Mouse (Mus musculus) G1E (cell line): Measurements from ENCODE around the gene Slamf8. TPM values are rescaled to one million over a fixed set of nuclear protein-coding genes. Genes with fewer than 3 reads are reported as not detected.

Source experiments
- ATAC-seq: 2 replicates; pipeline ENCODE4 v1.8.0; 2016; ENCODE audit warnings: mild to moderate bottlenecking; ENCODE audit not compliant: insufficient number of reproducible peaks, poor library complexity, low FRiP score, severe bottlenecking; ENCODE audit errors: extremely low read depth
- DNase-seq: peaks from one replicate; pipeline ENCODE4 v3.0.0; 2012; ENCODE audit warnings: low spot score
- H3K27me3 ChIP-seq: 2 replicates; pipeline ENCODE4 v1.6.1; 2012; ENCODE audit warnings: mild to moderate bottlenecking, low read length, inconsistent platforms; ENCODE audit not compliant: insufficient read depth
- H3K36me3 ChIP-seq: replicated peaks from 2 replicates; pipeline ENCODE3; 2012; ENCODE audit warnings: mild to moderate bottlenecking, inconsistent platforms
- H3K4me1 ChIP-seq: 2 replicates; pipeline ENCODE4 v1.6.1; 2012; ENCODE audit warnings: low read depth, low read length, inconsistent platforms, mixed read lengths; ENCODE audit not compliant: insufficient read depth
- H3K4me3 ChIP-seq: 2 replicates; pipeline ENCODE4 v1.5.1; 2012; ENCODE audit warnings: low read depth, mild to moderate bottlenecking, inconsistent platforms, low read length, moderate library complexity, mixed read lengths
- H3K9me3 ChIP-seq: replicated peaks from 2 replicates; pipeline ENCODE4 v1.6.1; 2012; ENCODE audit warnings: inconsistent platforms
- CTCF ChIP-seq: IDR thresholded peaks from 2 replicates; pipeline ENCODE4 v1.5.1; 2012; ENCODE audit warnings: low read depth, low read length, inconsistent platforms, mixed read lengths
- GATA1 ChIP-seq: IDR thresholded peaks from 2 replicates; pipeline ENCODE4 v1.6.1; 2012; ENCODE audit warnings: borderline replicate concordance, low read length, inconsistent platforms, mixed read lengths
- GATA2 ChIP-seq: IDR thresholded peaks from 2 replicates; pipeline ENCODE4 v1.6.1; 2012; ENCODE audit warnings: low read depth, low read length, inconsistent platforms, borderline replicate concordance
- POLR2AphosphoS5 ChIP-seq: IDR thresholded peaks from 2 replicates; pipeline ENCODE4 v1.6.1; 2012; ENCODE audit warnings: low read depth, low read length, inconsistent platforms; ENCODE audit not compliant: insufficient replicate concordance
- TAL1 ChIP-seq: conservative IDR thresholded peaks from 2 replicates; pipeline ENCODE4 v1.6.1; 2012; ENCODE audit warnings: low read depth, low read length, inconsistent platforms, mixed read lengths
- polyA plus RNA-seq: library from polyadenylated mRNA; stranded (reverse); fragments of >175 nt; gene quantifications from 2 replicates; pipeline ENCODE4 v1.2.3, GENCODE M21; 2012
- total RNA-seq, 2 experiments: library from RNA; stranded (forward) in 1 of 2; stranded (reverse) in 1 of 2; fragments of 200-1000 nt in 1 of 2; fragments of >200 nt in 1 of 2; fragmentation: Nextera tagmentation in 1 of 2; gene quantifications; 2 replicates each; pipeline ENCODE4 v1.2.3; 2014 to 2017

The Slamf8 gene
- total and polyA plus RNA-seq, 3 experiments = 0.16 TPM; not detected in 2

DNA sequence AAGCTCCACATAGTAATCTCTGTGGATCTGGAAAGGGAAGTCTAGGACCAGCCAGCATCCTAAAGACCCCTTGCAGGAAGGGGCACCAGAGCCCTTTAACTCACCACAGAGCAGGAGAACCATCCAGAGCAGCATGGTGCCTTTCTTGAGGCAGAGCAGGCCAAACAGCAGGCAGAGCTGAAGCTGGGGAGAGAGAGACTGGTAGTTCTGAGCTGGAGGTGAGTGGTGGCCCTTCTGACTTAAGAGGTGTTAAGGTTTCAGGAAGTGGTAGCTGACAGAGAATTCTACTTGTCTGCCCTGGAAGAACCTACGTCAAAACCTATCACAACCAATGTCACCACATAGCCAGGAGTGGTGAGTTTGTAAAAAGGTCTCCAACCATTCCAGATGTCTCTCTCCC lies 12.0 kb upstream of the Slamf8 start, which contains the start of gene Fcrl6:
Gene Fcrl6 (minus strand): TSS at position 226 of the 400 bp plus-strand sequence.
- Histone ChIP-seq H3K4me1 (no peaks in the 10 kb centered on the region), H3K9me3 (0 out of 2 replicates have a peak, but pooled peaks cover 2% of the 10 kb centered on the region), H3K4me3 (no peak within 1 kb of the TSS), H3K36me3 (no peaks in the 10 kb centered on the region), H3K27me3 (no peaks in the 10 kb centered on the region)
- DNase-seq = no peak
- ATAC-seq = no peak
- TF ChIP-seq CTCF (no peak), GATA2 (no peak), TAL1 (no peak), GATA1 (no peak)

- Histone ChIP-seq H3K27me3 (no peaks in the 10 kb centered on the region), H3K36me3 (no peaks in the 10 kb centered on the region), H3K9me3 (peaks cover 12% of the 10 kb centered on the region), H3K4me3 (no peak overlapping the region), H3K4me1 (no peaks in the 10 kb centered on the region)
- ATAC-seq = no peak; the same call in 1 of the 2 replicates
- no peak for DNase-seq
- TF ChIP-seq POLR2AphosphoS5 (no peak), GATA1 (no peak), GATA2 (no peak)
Observed at GRCm38 (mm10) chr1:172594495-172594894, 4.1 kb upstream of the Slamf8 start.

DNA sequence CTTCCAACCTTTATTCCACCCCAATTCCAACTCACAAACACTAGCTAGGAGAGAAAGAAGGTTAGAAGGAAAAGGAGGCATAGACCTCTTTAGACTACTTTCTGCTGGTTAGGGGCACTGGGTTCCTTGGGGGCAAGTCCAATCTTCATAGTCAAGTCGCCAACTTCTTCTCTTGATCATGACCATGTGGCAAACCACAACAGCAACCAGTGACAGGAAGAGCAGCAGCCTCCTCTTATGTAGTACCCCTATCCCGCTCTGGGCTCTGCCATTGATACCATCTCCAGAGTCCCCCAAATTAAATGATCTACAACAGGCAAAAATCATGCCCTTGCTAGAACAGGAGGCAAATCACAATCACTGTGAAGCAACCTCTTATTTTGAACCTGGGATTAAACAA lies 3.6 kb upstream of the Slamf8 start:
- no peak for DNase-seq
- no peaks in the 10 kb centered on the region for H3K36me3 ChIP-seq
- H3K4me3 ChIP-seq = no peak overlapping the region
- no peaks in the 10 kb centered on the region for H3K27me3 ChIP-seq
- H3K9me3 ChIP-seq = peaks cover 12% of the 10 kb centered on the region
- H3K4me1 ChIP-seq = no peaks in the 10 kb centered on the region
- no peak for TF ChIP-seq POLR2AphosphoS5
- ATAC-seq = no peak

DNA sequence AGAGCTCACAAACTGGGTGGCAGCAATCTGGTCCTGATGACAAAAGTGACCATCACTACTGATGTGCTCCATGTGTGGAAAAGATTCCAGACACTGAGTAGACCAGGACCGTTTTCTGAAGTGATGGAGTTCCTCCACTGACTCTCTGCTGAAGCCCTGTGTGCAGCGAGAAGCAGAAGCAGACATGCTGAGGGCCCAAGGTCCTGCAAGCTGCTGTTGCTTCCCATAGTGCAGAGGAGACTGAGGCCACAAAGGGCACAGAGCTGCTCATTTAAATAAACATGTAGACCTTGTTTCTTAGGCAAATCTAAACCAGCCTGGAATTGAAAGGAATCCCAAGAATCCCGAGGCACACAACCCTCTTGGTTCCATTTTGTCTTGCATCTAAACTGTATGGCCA lies 3.0 kb upstream of the Slamf8 start:
- no peak for TF ChIP-seq CTCF
- no peak for TF ChIP-seq GATA1
- no peak for TF ChIP-seq GATA2
- no peak for TF ChIP-seq POLR2AphosphoS5
- no peak for TF ChIP-seq TAL1
- no peak overlapping the region for H3K4me3 ChIP-seq
- H3K9me3 ChIP-seq = peaks cover 12% of the 10 kb centered on the region
- H3K4me1 ChIP-seq = no peaks in the 10 kb centered on the region
- ATAC-seq = no peak
- no peaks in the 10 kb centered on the region for H3K27me3 ChIP-seq
- no peaks in the 10 kb centered on the region for H3K36me3 ChIP-seq
- no peak for DNase-seq

DNA sequence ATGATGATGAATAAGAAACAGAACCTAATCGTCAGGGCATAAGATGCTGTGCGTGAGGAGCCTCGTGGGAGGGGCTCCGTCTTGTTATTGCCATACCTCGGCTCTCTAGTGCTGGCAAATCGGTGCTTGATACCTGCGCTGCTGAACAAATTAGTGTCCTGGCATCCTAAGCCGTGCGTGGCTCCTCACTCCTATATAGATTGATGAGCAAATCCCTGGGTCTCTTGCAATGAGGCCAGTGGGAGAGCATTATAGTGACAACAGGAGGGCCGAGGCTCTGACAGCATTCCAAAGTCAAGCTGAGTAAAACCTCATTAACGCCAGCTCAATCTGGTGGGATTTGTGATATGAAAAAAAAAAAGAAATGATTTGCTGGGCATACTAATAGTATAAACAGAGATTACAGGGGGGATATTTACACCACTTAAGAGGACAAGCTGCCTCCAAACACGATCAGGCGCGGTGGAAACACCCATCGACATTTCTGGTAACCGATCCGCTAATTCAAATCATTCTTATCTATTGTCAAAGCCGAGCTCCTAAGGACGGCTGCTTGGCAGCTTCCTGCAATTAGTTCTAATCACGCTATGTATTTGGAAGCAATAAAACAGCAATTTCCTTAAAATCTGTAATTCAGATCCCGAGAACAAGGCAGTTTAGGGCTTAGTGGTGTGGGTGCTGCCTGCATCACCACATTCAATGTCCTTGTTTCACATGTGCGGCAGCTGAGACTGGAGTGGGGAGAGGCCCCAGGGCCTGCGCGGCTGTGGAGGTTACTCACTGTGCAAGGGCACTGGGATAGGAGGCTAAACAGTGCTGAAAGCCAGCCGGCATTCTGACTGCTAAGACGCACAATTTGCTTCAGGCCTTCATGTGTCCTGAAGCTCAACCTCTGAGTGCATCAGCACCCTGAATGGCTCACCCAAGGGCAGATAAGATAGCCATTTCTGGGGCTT lies 4.5 kb downstream of the Slamf8 start:
- DNase-seq (no peak), ATAC-seq (no peak)
- no peaks in the 10 kb centered on the region for H3K4me1 ChIP-seq
- TF ChIP-seq POLR2AphosphoS5 (no peak), TAL1 (no peak), CTCF (no peak), GATA1 (no peak), GATA2 (no peak)
- H3K4me3 ChIP-seq = no peak overlapping the region
- peaks cover 35% of the 10 kb centered on the region for H3K9me3 ChIP-seq
- no peaks in the 10 kb centered on the region for H3K27me3 ChIP-seq
- no peaks in the 10 kb centered on the region for H3K36me3 ChIP-seq

GRCm38 (mm10) chr1:172585026-172585425 lies 5.3 kb downstream of the Slamf8 start:
- no peak for ATAC-seq
- H3K4me1 ChIP-seq = no peaks in the 10 kb centered on the region
- DNase-seq = no peak
- H3K36me3 ChIP-seq = no peaks in the 10 kb centered on the region
- no peaks in the 10 kb centered on the region for H3K27me3 ChIP-seq
- TF ChIP-seq POLR2AphosphoS5 (no peak), CTCF (no peak), GATA2 (no peak), TAL1 (no peak)
- no peak overlapping the region for H3K4me3 ChIP-seq
- peaks cover 31% of the 10 kb centered on the region for H3K9me3 ChIP-seq
